Mouse (Mus musculus) effector memory CD4-positive, alpha-beta T cell, adult 7 months (primary cell): Measurements from ENCODE around the gene Adgrg4. TPM values are rescaled to one million over a fixed set of nuclear protein-coding genes. Genes with fewer than 3 reads are reported as not detected.

Experiments used
- polyA plus RNA-seq: library from polyadenylated mRNA; unstranded; fragments of 100-300 nt; shearing (Covaris generic); gene quantifications from one replicate; pipeline ENCODE4 v1.2.1, GENCODE M21; 2017

Adgrg4 gene
- not detected for polyA plus RNA-seq

DNA sequence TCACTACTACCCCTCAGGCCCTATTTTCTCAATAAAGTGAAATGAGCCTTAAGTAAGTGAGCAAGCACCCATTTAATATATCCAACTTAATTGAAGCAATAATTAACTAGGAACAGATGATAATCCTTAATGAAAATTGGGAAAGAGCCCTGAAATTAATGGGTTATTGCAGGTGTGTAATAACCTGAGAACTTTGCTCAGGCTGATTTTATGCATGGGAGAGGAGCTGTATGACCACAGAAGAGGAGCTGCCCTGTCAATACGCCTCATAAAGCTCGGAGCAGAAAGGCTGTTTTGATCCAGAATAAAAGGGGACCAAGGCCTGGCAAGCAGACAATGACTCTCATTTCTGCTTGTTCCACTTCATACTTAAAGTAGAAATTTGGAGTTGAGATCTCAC lies at the start of gene Adgrg4:
Adgrg4 (plus strand) TSS at position 301 of the 400 bp plus-strand sequence.

DNA sequence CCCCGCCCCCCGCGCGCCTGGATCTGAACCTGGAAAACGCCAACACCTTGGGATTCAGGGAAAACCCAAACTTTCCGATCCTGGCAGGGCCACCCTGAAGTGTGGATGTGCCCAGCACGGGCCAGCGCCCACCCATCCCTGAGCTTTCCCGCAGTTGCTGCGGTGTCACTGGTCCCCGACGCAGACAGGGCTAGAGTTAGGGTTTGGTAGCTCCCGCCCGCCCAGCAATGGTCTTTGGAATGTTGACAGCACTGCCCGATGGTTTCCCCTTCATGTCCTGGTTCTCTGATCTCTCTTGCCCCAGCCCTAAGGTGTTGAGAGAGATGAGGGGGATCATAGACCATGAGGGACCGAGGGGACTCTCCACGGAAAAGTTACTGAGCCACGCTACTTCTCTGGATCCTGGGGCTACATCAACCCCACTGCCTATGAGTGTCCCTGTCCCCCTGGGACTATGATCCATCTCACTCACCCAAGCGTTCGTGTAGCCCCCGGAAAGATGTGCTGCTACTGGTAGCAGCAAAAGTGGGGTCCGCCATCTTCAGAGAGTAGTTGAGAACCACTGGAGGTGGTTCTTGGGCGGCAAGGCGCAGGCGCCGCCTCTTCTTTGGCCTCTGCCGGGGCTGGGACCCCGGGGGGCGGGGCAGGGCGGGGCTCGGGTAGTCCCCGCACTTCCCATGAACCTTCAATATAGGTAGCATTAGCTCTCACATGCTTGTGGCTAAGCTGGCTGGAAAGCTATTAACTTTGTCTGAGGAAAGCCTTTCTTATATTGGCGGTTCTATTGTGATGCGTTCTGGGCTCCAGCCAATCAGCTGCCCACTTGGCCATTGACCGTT lies 48.0 kb upstream of the Adgrg4 start, which contains the start of gene Map7d3:
Map7d3 (minus strand) TSS at position 562 of the 839 bp plus-strand sequence.

DNA sequence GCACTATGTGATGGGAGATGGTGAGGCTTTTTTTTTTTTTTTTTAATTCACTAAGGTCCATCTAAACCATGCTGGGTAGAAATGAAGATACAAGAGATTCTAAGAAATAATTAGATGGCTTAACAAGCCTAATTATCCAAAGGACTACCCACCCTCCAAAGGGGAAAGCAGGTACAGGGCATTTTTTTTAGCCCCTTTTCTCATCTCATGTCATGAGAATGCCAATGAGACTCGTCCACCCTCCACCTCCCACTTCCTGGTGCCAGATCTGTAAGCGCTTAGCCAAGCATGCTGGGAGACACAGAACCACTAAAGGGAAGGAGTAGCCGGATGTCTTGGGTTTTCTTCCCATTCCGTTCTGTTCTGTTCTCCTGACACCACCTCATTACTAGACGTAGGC lies 172.8 kb downstream of the Adgrg4 start, which contains the start of gene Brs3:
Brs3 (plus strand) TSS at position 301 of the 400 bp plus-strand sequence.

Other genes with a start within 250 kb of the Adgrg4 start
- 0.43 TPM for gene Fhl1, start 138.4 kb upstream of the Adgrg4 start, polyA plus RNA-seq
- not detected for gene Map7d3, start 47.8 kb upstream of the Adgrg4 start, polyA plus RNA-seq
- gene Brs3, start 172.9 kb downstream of the Adgrg4 start, polyA plus RNA-seq, result not detected
- gene Htatsf1, start 183.4 kb downstream of the Adgrg4 start, polyA plus RNA-seq, result 61.8 TPM
- gene Vgll1, start 217.9 kb downstream of the Adgrg4 start, polyA plus RNA-seq, result not detected